Mouse (Mus musculus) C2C12 (cell line): Measurements from ENCODE around the gene Gm20388. TPM values are rescaled to one million over a fixed set of nuclear protein-coding genes. Genes with fewer than 3 reads are reported as not detected.
A peak's percentile ranks its signal among the peaks of the same experiment; 100 is the strongest.

Experiments used
- H3K27me3 ChIP-seq: one replicate; pipeline ENCODE4 v1.6.1; 2011; ENCODE audit not compliant: control insufficient read depth, insufficient read depth, insufficient read length
- H3K36me3 ChIP-seq: one replicate; pipeline ENCODE4 v1.6.1; 2011; ENCODE audit not compliant: control insufficient read depth, insufficient read depth
- H3K4me3 ChIP-seq: one replicate; pipeline ENCODE4 v1.5.1; 2011; ENCODE audit warnings: mild to moderate bottlenecking, control low read depth; ENCODE audit not compliant: poor library complexity, insufficient read depth, severe bottlenecking
- H3K79me2 ChIP-seq: one replicate; pipeline ENCODE4 v1.6.1; 2011; ENCODE audit not compliant: control insufficient read depth, insufficient read depth
- H3K79me3 ChIP-seq: one replicate; pipeline ENCODE4 v1.6.1; 2011; ENCODE audit warnings: low read depth, control low read depth
- H3ac ChIP-seq: one replicate; pipeline ENCODE3; 2011; ENCODE audit warnings: low read depth; ENCODE audit not compliant: control insufficient read depth, insufficient read length
- CEBPB ChIP-seq: IDR thresholded peaks from one replicate; pipeline ENCODE4 v1.6.1; 2011; ENCODE audit warnings: low read depth, mild to moderate bottlenecking, control low read depth, moderate library complexity
- CTCF ChIP-seq: IDR thresholded peaks from one replicate; pipeline ENCODE4 v1.5.1; 2011; ENCODE audit not compliant: control insufficient read depth, insufficient read depth, insufficient read length
- FOSL1 ChIP-seq: IDR thresholded peaks from one replicate; pipeline ENCODE4 v1.8.0; 2011; ENCODE audit warnings: mild to moderate bottlenecking, low read length; ENCODE audit not compliant: poor library complexity, insufficient read depth, severe bottlenecking
- MAX ChIP-seq: IDR thresholded peaks from one replicate; pipeline ENCODE4 v1.6.1; 2011; ENCODE audit warnings: mild to moderate bottlenecking, control low read depth
- MYOD1 ChIP-seq: IDR thresholded peaks from one replicate; pipeline ENCODE4 v1.6.1; 2011; ENCODE audit warnings: low read depth; ENCODE audit not compliant: control insufficient read depth, insufficient read length
- MYOG ChIP-seq: IDR thresholded peaks from one replicate; pipeline ENCODE4 v1.6.1; 2011; ENCODE audit not compliant: control insufficient read depth, insufficient read length; ENCODE audit errors: extremely low read depth
- USF1 ChIP-seq: IDR thresholded peaks from one replicate; pipeline ENCODE4 v1.6.1; 2011; ENCODE audit warnings: low read depth, mild to moderate bottlenecking, control low read depth, moderate library complexity
- polyA plus RNA-seq: library from polyadenylated mRNA; unstranded; fragments of >200 nt; fragmentation: generic; extraction: Trizol; gene quantifications from one replicate; pipeline ENCODE4 v1.2.1, GENCODE M21; 2012; ENCODE audit warnings: missing spikeins

Gene Gm20388
- polyA plus RNA-seq, 1 experiment: 15.0 TPM

DNA sequence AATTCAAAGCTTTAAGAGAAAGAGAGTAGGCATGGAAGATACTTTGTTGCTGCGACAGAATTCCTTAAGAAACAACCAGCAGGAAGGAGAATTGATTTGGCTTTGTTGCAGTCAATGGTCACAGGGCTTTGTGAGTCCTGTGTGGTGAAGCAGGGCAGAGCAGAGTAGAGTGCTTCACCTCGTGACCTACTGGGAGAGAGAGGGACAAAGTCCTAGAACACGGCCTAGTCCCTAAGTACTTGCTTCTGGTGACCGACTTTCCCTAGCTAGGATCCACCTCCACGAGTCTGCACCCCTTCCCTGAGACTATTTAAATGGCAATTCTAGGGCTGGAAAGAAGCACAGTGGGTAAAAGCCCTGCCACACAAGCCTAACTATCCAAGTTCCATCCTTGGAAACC lies 3419.3 kb downstream of the Gm20388 start:
- peaks cover 3% of the 10 kb centered on the region for H3K79me3 ChIP-seq
- no peaks in the 10 kb centered on the region for H3K27me3 ChIP-seq
- no peak for TF ChIP-seq MAX
- TF ChIP-seq MYOD1: no peak
- TF ChIP-seq MYOG: no peak
- no peak for TF ChIP-seq CTCF
- TF ChIP-seq FOSL1: no peak
- TF ChIP-seq CEBPB: no peak
- TF ChIP-seq USF1: no peak
- H3K4me3 ChIP-seq: no peak overlapping the region
- no peaks in the 10 kb centered on the region for H3K79me2 ChIP-seq
- H3ac ChIP-seq: no peak overlapping the region
- no peaks in the 10 kb centered on the region for H3K36me3 ChIP-seq

DNA sequence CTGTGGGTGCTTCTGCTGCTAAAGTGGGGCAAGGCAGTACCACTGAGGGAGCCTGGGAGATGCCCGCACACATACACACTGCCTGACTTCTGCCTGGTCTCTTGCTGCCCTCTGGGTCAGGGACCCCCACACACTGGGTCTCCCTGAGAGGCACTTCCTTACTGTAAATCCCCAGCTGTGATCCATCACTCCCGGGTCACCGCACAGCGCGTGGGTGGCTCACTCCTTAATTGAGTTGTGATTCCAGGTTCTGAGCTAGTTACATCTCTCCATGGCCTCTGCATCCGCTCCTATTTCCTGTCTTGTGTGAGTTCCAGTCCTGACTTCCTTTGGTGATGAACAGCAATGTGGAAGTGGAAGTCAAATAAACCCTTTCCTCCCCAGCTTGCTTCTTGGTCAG lies 3420.1 kb downstream of the Gm20388 start:
- H3K36me3 ChIP-seq: no peaks in the 10 kb centered on the region
- peaks cover 3% of the 10 kb centered on the region for H3K79me3 ChIP-seq
- no peaks in the 10 kb centered on the region for H3K79me2 ChIP-seq
- H3K27me3 ChIP-seq: no peaks in the 10 kb centered on the region
- H3ac ChIP-seq: no peak overlapping the region
- H3K4me3 ChIP-seq: no peak overlapping the region
- TF ChIP-seq MAX (no peak), FOSL1 (no peak), USF1 (no peak), MYOD1 (no peak), CEBPB (no peak), CTCF (no peak), MYOG (no peak)

DNA sequence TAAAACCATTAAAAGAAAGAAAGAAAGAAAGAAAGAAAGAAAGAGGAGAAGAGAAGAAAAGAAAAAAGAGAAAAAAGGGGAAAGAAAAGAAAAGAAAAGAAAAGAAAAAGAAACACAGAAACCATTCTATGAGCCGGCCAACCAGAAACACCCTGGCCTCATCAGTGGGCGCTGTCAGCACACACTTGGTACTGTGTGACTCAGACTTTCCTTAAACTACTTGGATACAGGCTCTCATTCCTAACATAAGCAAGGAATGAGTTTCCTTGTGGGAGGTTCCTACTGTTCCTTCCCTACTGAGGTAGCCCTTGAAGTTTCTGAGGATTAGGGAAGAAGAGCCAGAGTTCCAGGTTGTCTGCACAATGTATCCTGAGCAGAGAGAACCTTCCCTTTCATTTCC lies 3420.7 kb downstream of the Gm20388 start:
- no peaks in the 10 kb centered on the region for H3K27me3 ChIP-seq
- no peak overlapping the region for H3K4me3 ChIP-seq
- H3K79me2 ChIP-seq: no peaks in the 10 kb centered on the region
- H3K36me3 ChIP-seq: no peaks in the 10 kb centered on the region
- peaks cover 3% of the 10 kb centered on the region for H3K79me3 ChIP-seq
- H3ac ChIP-seq: no peak overlapping the region
- TF ChIP-seq CEBPB (no peak), MAX (peak; percentile 24), CTCF (no peak), MYOD1 (peak; percentile 16), FOSL1 (peak; percentile 40), USF1 (no peak), MYOG (no peak)

GRCm38 (mm10) chr8:123331810-123332209 lies 3421.2 kb downstream of the Gm20388 start:
- no peak overlapping the region for H3K4me3 ChIP-seq
- H3K27me3 ChIP-seq: no peaks in the 10 kb centered on the region
- peak overlapping the region; percentile 24 for H3ac ChIP-seq
- TF ChIP-seq USF1 (no peak), CEBPB (no peak), MYOG (no peak), MAX (no peak), FOSL1 (no peak), CTCF (no peak)
- H3K79me3 ChIP-seq: peaks cover 3% of the 10 kb centered on the region
- H3K36me3 ChIP-seq: no peaks in the 10 kb centered on the region
- H3K79me2 ChIP-seq: no peaks in the 10 kb centered on the region

- Histone ChIP-seq H3K79me3 (peaks cover 3% of the 10 kb centered on the region), H3K79me2 (no peaks in the 10 kb centered on the region), H3K27me3 (no peaks in the 10 kb centered on the region), H3K4me3 (peak within 1 kb of the TSS; percentile 43), H3ac (peak within 1 kb of the TSS; percentile 74), H3K36me3 (no peaks in the 10 kb centered on the region)
- TF ChIP-seq MYOG (no peak), MAX (peak; percentile 41)
Observed at GRCm38 (mm10) chr8:123332262-123333090, 3421.8 kb downstream of the Gm20388 start, which contains the start of gene Spire2. TSS of gene Spire2 (plus strand) at chr8:123332713.

DNA sequence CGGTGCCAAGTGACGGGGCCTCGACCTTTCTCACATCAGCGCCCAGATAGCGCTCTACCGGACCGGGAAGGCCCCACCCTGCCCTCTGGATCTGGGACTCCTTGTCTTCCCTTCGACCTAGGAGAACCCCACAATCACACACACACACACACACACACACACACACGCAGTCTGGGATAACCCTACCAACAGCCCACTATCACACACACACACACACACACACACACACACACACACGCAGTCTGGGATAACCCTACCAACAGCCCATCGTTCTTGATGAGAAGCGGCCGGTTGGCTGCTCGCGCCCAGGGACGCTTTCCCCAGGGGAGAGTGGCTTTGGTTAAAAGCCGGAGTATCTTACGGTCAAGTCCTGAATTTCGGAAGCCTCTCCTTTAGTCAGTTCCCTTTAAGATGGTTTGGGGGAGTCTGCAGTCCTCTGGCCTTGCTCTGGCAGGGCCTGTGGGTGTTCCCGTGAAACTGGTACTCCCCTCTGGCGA lies 3422.5 kb downstream of the Gm20388 start:
- Histone ChIP-seq H3K79me2 (no peaks in the 10 kb centered on the region), H3K79me3 (peaks cover 3% of the 10 kb centered on the region), H3ac (peak overlapping the region; percentile 54), H3K27me3 (no peaks in the 10 kb centered on the region), H3K36me3 (no peaks in the 10 kb centered on the region), H3K4me3 (peak overlapping the region; percentile 43)
- TF ChIP-seq CTCF (no peak), FOSL1 (no peak), USF1 (no peak), MYOD1 (no peak), CEBPB (no peak), MAX (no peak), MYOG (no peak)
